Mouse (Mus musculus) heart, postnatal 0 days (tissue): Measurements from ENCODE around the gene Dmwd. TPM values are rescaled to one million over a fixed set of nuclear protein-coding genes. Genes with fewer than 3 reads are reported as not detected.
A peak's percentile ranks its signal among the peaks of the same experiment; 100 is the strongest.

ENCODE experiments used
- ATAC-seq: fragments of 200-750 bp; cut with Nextera tagmentation; 2 replicates; pipeline ENCODE4 v1.8.0; 2017; ENCODE audit warnings: low read depth, moderate number of reproducible peaks, moderate library complexity; ENCODE audit not compliant: insufficient read depth
- DNase-seq: peaks from one replicate; pipeline ENCODE4 v3.0.0-alpha.2; 2016; ENCODE audit warnings: low spot score
- H3K27ac ChIP-seq: fragments of 300-500 bp; sonication (generic); 2 replicates; pipeline ENCODE4 v1.5.1; 2014; ENCODE audit warnings: low read depth, mild to moderate bottlenecking
- H3K27me3 ChIP-seq: fragments of 300-500 bp; sonication (generic); 2 replicates; pipeline ENCODE4 v1.6.1; 2014; ENCODE audit warnings: low read length, mixed read lengths; ENCODE audit not compliant: control insufficient read depth, insufficient read depth
- H3K36me3 ChIP-seq: fragments of 300-500 bp; sonication (generic); replicated peaks from 2 replicates; pipeline ENCODE4 v1.6.1; 2014; ENCODE audit warnings: low read length, mixed read lengths; ENCODE audit not compliant: control insufficient read depth, insufficient read depth
- H3K4me1 ChIP-seq: fragments of 300-500 bp; sonication (generic); 2 replicates; pipeline ENCODE4 v1.6.1; 2014; ENCODE audit warnings: antibody characterized with exemption; ENCODE audit not compliant: control insufficient read depth, insufficient read depth
- H3K4me2 ChIP-seq: fragments of 300-500 bp; sonication (generic); 2 replicates; pipeline ENCODE4 v1.6.1; 2014; ENCODE audit warnings: low read depth, mild to moderate bottlenecking, low read length, moderate library complexity
- H3K4me3 ChIP-seq: fragments of 300-500 bp; sonication (generic); 2 replicates; pipeline ENCODE4 v1.5.1; 2014; ENCODE audit warnings: low read depth, low read length
- H3K9ac ChIP-seq: fragments of 300-500 bp; sonication (generic); replicated peaks from 2 replicates; pipeline ENCODE4 v1.6.1; 2014; ENCODE audit warnings: low read depth, low read length, mixed read lengths
- H3K9me3 ChIP-seq: fragments of 300-500 bp; sonication (generic); replicated peaks from 2 replicates; pipeline ENCODE4 v1.6.1; 2016; ENCODE audit warnings: low read length; ENCODE audit not compliant: control insufficient read depth
- CTCF ChIP-seq: IDR thresholded peaks from 2 replicates; pipeline ENCODE4 v1.5.1; 2016; ENCODE audit warnings: antibody characterized with exemption, control low read depth, low read depth
- EP300 ChIP-seq: IDR thresholded peaks from 2 replicates; pipeline ENCODE4 v1.6.1; 2016; ENCODE audit warnings: antibody characterized with exemption, low read depth
- WGBS: fragments of 180-500 bp; shearing (Covaris S2); extraction: QIAGEN DNeasy Blood & Tissue Kit; methylation state at CpG from one replicate; pipeline ENCODE4 v1.1.7; 2014; 5-methylcytosine and 5-hydroxymethylcytosine counted together
- polyA plus RNA-seq: library from polyadenylated mRNA; unstranded; fragments of >200 nt; fragmentation: Nextera tagmentation; extraction: Ambion mirVana; gene quantifications from 2 replicates; pipeline ENCODE4 v1.2.1, GENCODE M21; 2015
- total RNA-seq: library from RNA; depleted of rRNA; stranded (reverse); fragments of >200 nt; gene quantifications from 2 replicates; pipeline ENCODE4 v1.2.3, GENCODE M21; 2014; ENCODE audit warnings: low replicate concordance

The Dmwd gene
- total and polyA plus RNA-seq, 2 experiments from 2014 or later = 10.6 to 71.6 TPM

DNA sequence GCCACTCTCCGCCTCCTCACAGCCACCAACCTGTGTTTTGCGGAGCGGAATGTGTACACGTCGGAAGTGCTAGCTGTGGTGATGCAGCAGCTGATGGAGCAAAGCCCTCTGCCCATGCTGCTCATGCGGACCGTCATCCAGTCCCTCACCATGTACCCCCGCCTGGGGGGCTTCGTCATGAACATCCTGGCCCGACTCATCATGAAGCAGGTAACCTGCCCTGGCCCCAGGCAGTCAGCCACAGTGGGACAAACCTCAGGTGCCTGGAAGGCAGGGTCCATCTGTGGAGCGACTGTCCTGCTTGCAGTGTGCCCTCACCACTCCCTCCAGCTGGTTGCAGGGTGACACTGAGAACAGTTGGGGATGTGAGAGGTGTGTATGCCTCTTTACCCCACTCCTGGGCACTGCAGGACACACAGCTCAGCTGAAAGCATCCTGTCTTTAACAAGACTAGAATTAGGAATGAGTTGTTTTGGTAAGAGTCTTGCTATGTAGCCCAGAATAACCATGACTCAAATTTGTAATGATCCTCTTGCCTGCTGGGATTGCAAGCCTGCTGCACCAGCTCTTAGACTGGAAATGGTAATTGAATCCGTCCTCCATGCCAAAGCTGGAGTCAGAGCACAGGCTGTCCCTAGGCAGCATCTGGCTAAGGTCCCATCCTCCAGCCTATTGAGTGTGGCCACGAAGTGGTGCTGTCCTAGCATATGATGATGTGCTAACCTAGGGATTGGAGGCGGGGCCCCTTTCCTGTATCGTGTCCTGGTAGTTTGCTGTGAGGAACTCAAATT lies 23.5 kb upstream of the Dmwd start:
- H3K27me3 ChIP-seq = no peaks in the 10 kb centered on the region
- H3K4me1 ChIP-seq = no peaks in the 10 kb centered on the region
- H3K36me3 ChIP-seq = peaks cover 45% of the 10 kb centered on the region
- H3K9ac ChIP-seq = no peak overlapping the region
- H3K27ac ChIP-seq = no peak overlapping the region
- 85% methylated on average over 15 of the region's 15 CpGs for WGBS
- H3K4me3 ChIP-seq = no peak overlapping the region
- ATAC-seq (no peak), DNase-seq (no peak)
- no peaks in the 10 kb centered on the region for H3K9me3 ChIP-seq
- TF ChIP-seq CTCF (no peak), EP300 (no peak)
- H3K4me2 ChIP-seq = no peak overlapping the region

DNA sequence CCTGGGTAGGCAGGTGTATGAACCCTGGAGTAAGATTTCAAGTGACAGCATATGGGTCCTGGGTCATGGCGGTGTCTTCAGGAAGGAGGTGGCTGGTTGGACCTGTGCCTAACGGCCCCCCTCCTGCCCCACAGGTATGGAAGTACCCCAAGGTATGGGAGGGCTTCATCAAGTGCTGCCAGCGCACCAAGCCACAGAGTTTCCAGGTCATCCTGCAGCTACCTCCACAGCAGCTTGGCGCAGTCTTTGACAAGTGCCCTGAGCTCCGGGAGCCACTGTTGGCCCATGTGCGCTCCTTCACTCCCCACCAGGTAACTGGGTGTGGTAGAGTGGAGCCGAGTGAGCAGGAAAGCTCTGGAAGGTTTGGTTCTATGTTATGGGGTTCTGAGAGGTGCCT lies 22.9 kb upstream of the Dmwd start:
- H3K9ac ChIP-seq = no peak overlapping the region
- DNase-seq (no peak), ATAC-seq (no peak)
- no peaks in the 10 kb centered on the region for H3K27me3 ChIP-seq
- no peaks in the 10 kb centered on the region for H3K4me1 ChIP-seq
- H3K4me3 ChIP-seq = no peak overlapping the region
- no peak for TF ChIP-seq CTCF
- TF ChIP-seq EP300 = no peak
- WGBS = 88% methylated on average over 7 of the region's 7 CpGs
- peaks cover 39% of the 10 kb centered on the region for H3K36me3 ChIP-seq
- H3K9me3 ChIP-seq = no peaks in the 10 kb centered on the region
- H3K27ac ChIP-seq = no peak overlapping the region
- H3K4me2 ChIP-seq = no peak overlapping the region

DNA sequence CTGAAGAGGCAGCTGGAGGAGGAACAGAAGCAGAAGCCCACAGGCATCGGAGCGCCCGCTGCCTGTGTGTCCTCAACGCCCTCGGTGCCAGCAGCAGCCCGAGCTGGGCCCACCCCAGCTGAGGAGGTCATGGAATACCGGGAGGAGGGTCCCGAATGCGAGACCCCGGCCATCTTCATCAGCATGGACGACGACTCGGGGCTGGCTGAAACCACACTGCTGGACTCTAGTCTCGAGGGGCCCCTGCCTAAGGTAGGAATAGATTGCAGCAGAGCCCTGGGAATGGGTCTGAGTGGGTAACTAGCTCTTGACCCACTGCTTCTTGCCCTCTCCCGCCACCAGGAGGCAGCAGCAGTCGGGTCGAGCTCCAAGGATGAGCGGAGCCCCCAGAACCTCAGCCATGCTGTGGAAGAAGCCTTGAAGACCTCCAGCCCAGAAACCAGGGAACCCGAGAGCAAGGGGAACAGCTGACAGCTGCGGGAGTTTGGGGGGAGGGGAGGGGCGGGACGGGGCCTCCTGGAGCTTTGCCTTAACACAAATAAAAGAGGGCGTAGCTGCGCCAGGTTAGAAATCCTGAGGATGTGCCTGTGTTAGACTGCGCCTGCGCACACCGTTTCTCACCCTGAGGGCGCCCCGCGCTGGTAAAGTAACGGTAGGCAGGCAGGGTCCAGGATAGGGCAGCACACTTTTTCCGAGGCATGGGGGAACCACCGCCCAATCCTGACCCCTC lies 21.8 kb upstream of the Dmwd start, which contains the start of gene Rsph6a:
Gene Rsph6a, plus strand, starts transcription at position 644 of the 730 bp plus-strand sequence.
- TF ChIP-seq EP300 = no peak
- TF ChIP-seq CTCF = peak; percentile 57
- Histone ChIP-seq H3K4me3 (no peak within 1 kb of the TSS), H3K36me3 (peaks cover 28% of the 10 kb centered on the region)

DNA sequence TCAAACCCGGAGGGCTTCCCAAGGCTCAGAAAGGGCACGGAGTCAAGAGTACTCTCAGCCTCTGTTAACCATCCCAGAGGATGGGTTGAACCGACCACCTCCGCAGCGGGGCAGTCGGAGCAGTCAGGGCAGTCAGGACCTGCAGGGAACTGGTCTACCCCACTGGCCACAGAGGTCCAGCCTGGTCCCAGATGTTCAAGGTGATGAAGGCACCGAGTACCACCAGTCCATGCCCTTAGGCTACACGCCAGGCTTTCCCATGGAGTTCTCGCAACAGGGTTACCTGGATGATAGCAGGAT lies 21.3 kb upstream of the Dmwd start:
- Histone ChIP-seq H3K27me3 (no peaks in the 10 kb centered on the region), H3K36me3 (peaks cover 23% of the 10 kb centered on the region), H3K27ac (no peak overlapping the region), H3K9ac (no peak overlapping the region), H3K4me3 (no peak overlapping the region), H3K9me3 (no peaks in the 10 kb centered on the region), H3K4me2 (no peak overlapping the region), H3K4me1 (no peaks in the 10 kb centered on the region)
- TF ChIP-seq EP300 (no peak), CTCF (no peak)
- WGBS = 74% methylated on average over 9 of the region's 9 CpGs
- 0 out of 2 replicates have a peak, but pooled peaks have one; percentile 13 for ATAC-seq
- DNase-seq = no peak

More for the DNA sequence above, 21.8 kb upstream of the Dmwd start, which contains the start of gene Rsph6a:
- H3K27ac ChIP-seq = no peak within 1 kb of the TSS
- no peak within 1 kb of the TSS for H3K9ac ChIP-seq
- no peaks in the 10 kb centered on the region for H3K4me1 ChIP-seq
- no peak within 1 kb of the TSS for H3K4me2 ChIP-seq
- H3K27me3 ChIP-seq = no peaks in the 10 kb centered on the region
- 31% methylated on average over 33 of the region's 33 CpGs for WGBS
- H3K9me3 ChIP-seq = no peaks in the 10 kb centered on the region
- DNase-seq (peak; percentile 32), ATAC-seq (0 out of 2 replicates have a peak, but pooled peaks have one; percentile 34)

DNA sequence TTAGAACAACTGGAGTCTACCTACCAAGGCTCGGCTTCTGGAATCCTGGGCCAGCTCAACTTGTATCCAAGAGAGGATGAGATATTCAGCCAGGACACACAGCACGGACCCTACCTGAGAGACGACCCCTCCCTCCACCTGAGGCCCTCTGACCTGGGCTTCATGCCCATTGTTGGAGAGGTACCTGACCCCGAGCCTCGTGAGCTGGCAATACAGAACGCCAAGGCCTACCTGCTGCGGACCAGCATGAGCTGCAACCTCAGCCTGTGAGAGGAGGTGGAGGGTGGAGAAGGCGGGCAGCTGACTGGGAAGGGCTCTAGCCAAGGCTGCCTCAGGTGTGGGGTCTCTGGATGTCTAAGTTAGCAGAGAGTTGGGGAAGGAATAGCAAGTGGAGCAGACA lies 20.9 kb upstream of the Dmwd start:
- Histone ChIP-seq H3K27ac (no peak overlapping the region), H3K4me2 (no peak overlapping the region), H3K9ac (no peak overlapping the region), H3K36me3 (peaks cover 19% of the 10 kb centered on the region), H3K4me1 (no peaks in the 10 kb centered on the region), H3K27me3 (no peaks in the 10 kb centered on the region), H3K9me3 (no peaks in the 10 kb centered on the region), H3K4me3 (no peak overlapping the region)
- DNase-seq (no peak), ATAC-seq (no peak)
- TF ChIP-seq EP300 = no peak
- TF ChIP-seq CTCF = no peak
- WGBS = 91% methylated on average over 8 of the region's 8 CpGs

DNA sequence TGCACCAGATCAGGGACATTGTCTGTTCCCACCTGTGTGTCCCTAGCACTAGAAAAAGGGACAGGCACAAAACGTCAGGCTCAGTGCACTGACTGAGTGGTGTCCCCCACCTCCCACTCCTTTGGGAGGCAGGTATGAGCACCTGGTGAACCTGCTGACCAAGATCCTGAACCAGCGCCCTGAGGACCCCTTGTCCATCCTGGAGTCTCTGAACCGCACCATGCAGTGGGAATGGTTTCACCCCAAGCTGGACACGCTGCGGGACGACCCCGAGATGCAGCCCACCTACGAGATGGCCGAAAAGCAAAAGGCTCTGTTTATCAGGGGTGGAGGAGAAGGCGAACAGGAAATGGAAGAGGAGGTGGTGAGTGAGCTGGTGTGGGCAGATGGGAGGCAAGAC lies 18.6 kb upstream of the Dmwd start:
- Histone ChIP-seq H3K4me3 (no peak overlapping the region), H3K27me3 (no peaks in the 10 kb centered on the region), H3K4me2 (no peak overlapping the region), H3K9me3 (no peaks in the 10 kb centered on the region), H3K4me1 (no peaks in the 10 kb centered on the region), H3K27ac (no peak overlapping the region), H3K36me3 (no peaks in the 10 kb centered on the region), H3K9ac (no peak overlapping the region)
- TF ChIP-seq EP300 = no peak
- no peak for TF ChIP-seq CTCF
- ATAC-seq (no peak), DNase-seq (no peak)
- WGBS = 77% methylated on average over 10 of the region's 10 CpGs
